Mouse (Mus musculus) liver, adult 2 months (tissue): Measurements from ENCODE around the gene Fto.

ENCODE experiments used
- CTCF ChIP-seq: fragments of 200-500 bp; IDR thresholded peaks from 2 replicates; pipeline ENCODE4 v1.5.1; 2011; ENCODE audit warnings: low read depth, low read length, control low read depth
- POLR2A ChIP-seq: fragments of 200-500 bp; IDR thresholded peaks from 2 replicates; pipeline ENCODE4 v1.6.1; 2011; ENCODE audit warnings: low read length, control low read depth; ENCODE audit not compliant: insufficient read depth; ENCODE audit errors: extremely low read depth

GRCm38 (mm10) chr8:91551775-91552538, 238.6 kb downstream of the Fto start:
- TF ChIP-seq CTCF (no peak), POLR2A (no peak)
